Mouse (Mus musculus) CD4-positive, CD25-positive, alpha-beta regulatory T cell, adult 2 months (primary cell): ENCODE results near the gene Actl11.

Experiments used
- DNase-seq: peaks from one replicate; pipeline ENCODE4 v3.0.0-alpha.2; 2012; ENCODE audit warnings: low read depth, low spot score

Gene Actl11

GRCm38 (mm10) chr9:107919441-107919840 lies 8.8 kb upstream of the Actl11 start:
- DNase-seq = no peak

DNA sequence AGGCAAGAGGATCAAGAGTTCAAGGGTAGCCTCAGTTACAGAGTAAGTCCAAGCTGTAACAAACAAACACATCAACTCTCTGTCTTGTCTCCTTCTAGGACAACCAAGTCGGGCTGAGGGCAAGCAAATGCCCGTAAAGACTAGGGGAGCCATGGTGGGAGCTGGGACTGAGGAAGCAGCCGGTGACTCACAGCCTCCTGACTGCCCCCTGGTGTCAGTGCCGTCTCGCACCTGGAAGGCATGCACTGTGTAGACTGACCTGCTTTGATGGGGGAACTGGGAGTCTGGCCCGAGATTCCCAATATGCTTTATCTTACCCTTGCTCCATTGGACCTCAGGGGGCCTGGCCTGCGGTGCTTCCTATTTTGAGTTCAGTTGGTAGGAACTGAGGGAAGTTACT lies 5.2 kb upstream of the Actl11 start:
- DNase-seq = peak; percentile 58

GRCm38 (mm10) chr9:107923956-107924355 lies 4.3 kb upstream of the Actl11 start:
- no peak for DNase-seq

DNA sequence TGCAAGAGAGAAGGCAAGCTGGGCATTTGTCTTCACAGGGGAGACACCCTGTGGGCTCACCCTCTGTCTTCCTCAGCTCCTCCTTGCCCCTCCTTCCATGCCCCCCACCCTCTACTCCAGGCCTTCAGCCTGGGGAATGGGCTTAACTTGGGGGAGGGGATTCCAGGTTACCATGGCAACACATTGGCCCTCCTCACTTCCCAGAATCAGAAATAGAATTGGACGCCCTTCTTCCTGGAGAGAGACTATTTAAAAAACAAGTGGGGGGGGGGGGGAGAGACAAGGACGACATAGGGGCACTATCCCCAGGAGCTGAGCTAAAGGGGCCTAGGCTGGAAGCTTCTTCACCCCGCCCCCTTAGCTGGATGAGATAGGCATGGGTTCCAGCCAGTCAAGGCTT lies 3.0 kb upstream of the Actl11 start:
- DNase-seq = no peak

DNA sequence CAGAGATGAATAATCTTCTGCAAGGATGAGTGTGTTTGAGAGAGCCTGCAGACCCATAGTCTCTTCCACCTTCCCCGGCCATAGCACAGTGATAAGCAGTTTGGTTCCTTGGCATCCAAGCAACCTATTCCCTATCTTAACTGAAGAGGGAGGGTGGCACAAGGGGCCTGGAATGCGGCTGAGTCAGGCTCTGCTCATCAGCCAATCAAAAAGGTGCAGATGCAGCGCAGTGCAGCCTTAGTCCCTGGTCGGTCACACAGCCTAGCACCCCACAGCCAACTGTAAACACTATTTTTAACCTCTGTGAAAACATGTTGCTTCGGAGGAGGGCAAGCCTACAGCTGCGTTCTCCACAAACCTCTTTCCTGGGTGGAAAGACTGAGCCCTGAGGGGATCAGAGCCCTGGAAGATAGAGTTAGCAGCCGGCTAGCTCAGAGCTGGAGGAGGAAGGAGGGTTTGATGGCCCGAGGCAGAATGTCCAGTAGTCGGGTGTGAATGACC lies 1.3 kb upstream of the Actl11 start:
- no peak for DNase-seq

- no peak for DNase-seq
Measured at GRCm38 (mm10) chr9:107927749-107928148, 520 bp upstream of the Actl11 start.

GRCm38 (mm10) chr9:107932221-107932620 lies 4.0 kb downstream of the Actl11 start:
- DNase-seq = no peak

DNA sequence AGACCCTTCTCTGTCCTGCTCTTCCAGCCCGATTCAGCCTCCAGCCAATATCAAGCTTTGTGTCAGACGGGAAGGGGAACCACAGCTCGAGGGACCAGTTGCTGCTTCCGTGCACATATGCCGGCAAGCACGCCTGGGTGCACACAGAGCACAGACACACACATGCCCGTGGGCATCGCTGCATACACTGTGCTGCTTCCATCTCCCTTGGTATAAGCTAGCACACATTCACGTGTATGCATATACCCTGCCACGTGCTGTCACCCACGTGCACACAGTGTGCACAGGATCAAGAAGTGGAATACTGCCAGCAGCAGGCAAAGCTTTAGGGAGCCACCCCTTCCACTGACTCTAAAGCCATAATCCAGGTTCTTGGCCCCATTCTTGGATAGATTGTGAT lies 5.9 kb downstream of the Actl11 start:
- DNase-seq = no peak

- DNase-seq = no peak
Measured at GRCm38 (mm10) chr9:107935374-107935773, 7.1 kb downstream of the Actl11 start, which contains the start of gene Camkv. TSS of gene Camkv (plus strand) at chr9:107935674.

- DNase-seq = peak; percentile 55
Measured at GRCm38 (mm10) chr9:107935790-107936214, 7.5 kb downstream of the Actl11 start.

- peak; percentile 9 for DNase-seq
Measured at GRCm38 (mm10) chr9:107936215-107936822, 8.1 kb downstream of the Actl11 start.

DNA sequence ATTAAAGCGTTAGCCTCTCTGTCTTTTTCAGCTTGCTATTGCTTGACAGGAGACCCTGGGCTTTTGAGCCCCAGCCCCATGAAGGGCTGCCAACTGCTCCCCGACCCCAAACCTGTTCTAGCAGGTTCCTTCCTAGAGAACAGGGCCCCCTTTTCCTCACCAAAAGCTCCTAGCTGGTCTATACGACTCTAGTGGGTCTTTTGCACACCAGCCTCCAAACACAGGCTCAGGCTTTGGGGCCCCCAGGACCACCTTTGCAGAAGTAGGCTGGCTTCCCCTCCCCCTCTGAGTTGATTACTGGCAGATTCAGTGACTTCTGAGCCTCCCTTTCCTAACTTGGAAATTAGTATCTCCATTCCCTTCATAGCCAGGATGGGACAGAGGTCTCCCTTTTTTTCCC lies 8.6 kb downstream of the Actl11 start:
- no peak for DNase-seq

- DNase-seq = no peak
Measured at GRCm38 (mm10) chr9:107947241-107948194, 19.2 kb downstream of the Actl11 start.

GRCm38 (mm10) chr9:107949184-107949921 lies 21.1 kb downstream of the Actl11 start:
- DNase-seq = no peak

DNA sequence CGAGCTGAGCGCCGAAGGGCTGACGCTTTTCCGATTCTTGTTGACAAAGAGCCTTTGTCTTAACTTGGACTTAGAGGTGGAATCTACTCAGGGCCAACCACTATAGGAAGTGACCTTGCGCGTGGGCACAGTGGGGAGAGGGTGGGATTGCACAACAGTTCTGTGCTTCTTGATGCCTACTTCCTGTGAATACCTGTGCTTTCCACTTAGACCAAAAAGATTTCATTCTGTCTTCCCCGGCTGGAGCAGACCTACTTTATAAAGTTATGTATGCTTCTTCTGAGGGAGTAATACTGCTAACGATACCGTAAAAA lies 21.6 kb downstream of the Actl11 start, which contains the start of gene Traip:
TSS of gene Traip (plus strand) at position 215 of the 314 bp plus-strand sequence.
- no peak for DNase-seq

- DNase-seq = peak; percentile 90
Measured at GRCm38 (mm10) chr9:107950460-107951355, 22.4 kb downstream of the Actl11 start.

DNA sequence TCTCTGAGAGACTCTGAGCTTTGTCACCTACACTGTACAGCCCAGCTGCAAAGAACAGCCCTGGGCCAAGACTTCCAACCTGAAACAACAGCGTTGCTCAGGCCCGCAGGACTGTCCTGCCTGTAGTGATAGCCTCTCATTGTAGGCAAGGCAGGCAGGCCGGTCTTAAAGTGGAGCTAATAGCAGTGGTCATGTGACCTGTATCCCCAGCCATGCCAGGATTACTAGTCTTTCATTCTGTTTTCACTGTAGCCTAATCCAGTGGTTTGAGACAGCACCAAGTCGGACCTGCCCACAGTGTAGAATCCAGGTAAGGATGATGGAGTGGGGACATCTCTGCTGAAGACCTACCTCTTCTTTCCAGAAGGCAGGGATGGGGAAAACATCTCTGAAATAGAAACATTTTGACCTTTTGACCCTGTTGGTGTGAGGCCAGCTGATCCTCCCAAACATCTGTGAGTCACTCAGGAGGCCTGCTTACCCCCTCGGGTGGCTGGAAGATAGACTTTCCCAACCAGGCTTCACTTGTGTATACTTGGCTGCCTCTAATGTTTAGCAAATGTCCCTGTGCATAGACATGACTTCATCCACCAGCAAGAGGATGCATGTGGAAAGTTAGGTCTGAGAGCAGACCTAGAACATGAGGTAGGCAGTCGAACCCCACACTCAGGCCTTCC lies 27.5 kb downstream of the Actl11 start:
- DNase-seq = no peak

DNA sequence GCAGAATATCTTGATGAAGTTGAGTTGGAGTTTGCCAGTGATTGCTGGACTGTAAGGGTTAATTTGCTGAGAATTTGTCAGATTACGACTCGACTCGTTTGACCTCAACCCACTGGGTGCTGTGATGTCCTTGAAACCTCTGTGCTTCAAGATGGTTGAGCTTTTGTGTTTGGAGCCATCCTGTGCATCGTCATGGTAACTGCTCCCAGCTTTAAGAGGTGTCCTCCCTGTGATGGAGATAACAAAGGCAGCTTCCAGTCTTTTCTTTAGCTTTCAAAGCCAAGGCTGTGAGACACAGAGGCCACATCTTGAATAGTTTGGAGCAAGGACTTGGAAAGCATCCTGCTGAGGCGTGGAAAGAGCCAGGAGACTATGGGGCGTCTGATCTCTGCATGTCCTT lies 28.9 kb downstream of the Actl11 start:
- DNase-seq = no peak

- DNase-seq = no peak
Measured at GRCm38 (mm10) chr9:107959896-107960295, 31.6 kb downstream of the Actl11 start.

GRCm38 (mm10) chr9:107960928-107961327 lies 32.7 kb downstream of the Actl11 start:
- peak; percentile 38 for DNase-seq
